Mouse (Mus musculus): ENCODE measurements around the gene Ddx46.
A peak's percentile ranks its signal among the peaks of the same experiment; 100 is the strongest.

DNA sequence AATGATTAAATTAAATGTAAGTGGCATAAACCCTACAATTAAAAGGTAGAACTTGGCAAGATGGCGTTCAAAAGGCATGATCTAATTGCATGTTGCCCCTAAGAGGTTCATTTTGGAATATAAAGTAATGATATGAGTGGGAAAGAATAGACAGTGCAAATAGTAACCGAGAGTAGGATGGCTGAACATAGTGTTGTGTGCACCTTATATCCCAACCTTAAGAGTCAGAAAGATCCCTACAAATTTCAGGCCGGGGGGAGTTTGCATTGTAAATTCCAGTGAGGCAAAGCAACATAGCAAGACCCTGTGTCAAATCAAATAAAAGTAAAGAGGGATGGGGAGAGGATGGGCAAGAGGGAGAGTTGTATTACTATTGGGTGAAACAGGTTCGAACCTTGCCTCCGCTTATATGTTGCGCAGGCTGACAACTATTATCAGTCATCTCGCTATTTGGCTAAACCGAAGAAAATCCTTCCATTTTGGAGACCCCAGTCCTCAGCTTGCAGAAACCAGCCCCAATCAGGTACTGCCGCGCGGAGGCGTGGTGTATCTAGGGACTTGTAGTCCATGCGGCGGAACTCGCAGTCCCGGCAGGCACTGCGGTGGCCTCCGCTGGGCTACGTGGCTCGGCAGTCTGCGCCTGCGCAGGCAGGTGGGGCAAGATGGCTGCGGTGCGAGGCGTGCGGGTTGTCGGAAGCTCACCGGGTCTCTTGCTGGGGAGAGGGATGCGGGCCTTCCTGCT lies 42.1 kb upstream of the Ddx46 start:
- TF ChIP-seq CTCF (conservative IDR thresholded peaks at IDR 0.05; ENCODE audit: insufficient read depth, insufficient read length, low read depth, low read length), result no peak
- TF ChIP-seq POLR2A (IDR thresholded peaks at IDR 0.05; ENCODE audit: low read depth, low read length), result peak; percentile 90

All from kidney, adult 2 months (tissue).